Mouse (Mus musculus) brain, embryonic 14.5 days (tissue): Measurements from ENCODE around the gene Adgrd1.

ENCODE experiments used
- CTCF ChIP-seq: fragments of 200-500 bp; IDR thresholded peaks from 2 replicates; pipeline ENCODE4 v1.5.1; 2012; ENCODE audit warnings: inconsistent platforms, mild to moderate bottlenecking, moderate library complexity, borderline replicate concordance; ENCODE audit not compliant: insufficient read depth, insufficient read length; ENCODE audit errors: extremely low read depth
- POLR2A ChIP-seq: fragments of 200-500 bp; IDR thresholded peaks from 2 replicates; pipeline ENCODE4 v1.6.1; 2012; ENCODE audit warnings: mild to moderate bottlenecking, inconsistent platforms, borderline replicate concordance; ENCODE audit not compliant: poor library complexity, insufficient read depth, insufficient read length, severe bottlenecking; ENCODE audit errors: extremely low read depth

DNA sequence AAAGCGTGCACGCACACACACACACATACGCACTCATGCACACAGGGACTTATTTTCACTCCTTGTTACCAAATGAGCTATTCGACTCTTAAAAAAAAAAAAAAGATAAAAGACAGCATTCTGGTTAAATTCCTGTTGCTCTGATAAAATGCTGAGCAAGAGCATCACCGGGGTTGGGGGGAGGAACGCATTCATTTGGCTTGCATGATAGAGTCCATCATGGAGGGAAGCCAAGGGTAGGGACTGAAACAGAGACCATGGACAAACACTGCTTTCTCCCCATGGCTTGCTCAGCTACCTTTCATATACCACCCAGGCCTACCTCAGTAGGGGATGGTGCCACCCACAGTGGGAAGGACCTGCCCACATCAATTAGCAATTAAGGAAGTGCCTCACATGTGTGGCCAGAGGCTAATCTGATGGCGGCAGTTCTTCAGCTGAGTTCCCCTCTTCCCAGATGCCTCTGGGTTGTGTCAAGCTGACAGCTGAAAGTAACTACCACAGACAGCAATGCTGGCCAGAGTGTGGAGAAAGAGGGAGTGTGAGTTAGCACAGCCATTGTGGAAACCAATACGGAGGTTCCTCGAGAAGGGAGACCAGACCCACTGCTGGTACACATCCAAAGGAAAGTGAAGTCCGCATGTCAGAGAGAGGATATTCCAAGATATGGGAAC lies 68.5 kb downstream of the Adgrd1 start:
- TF ChIP-seq CTCF (no peak), POLR2A (no peak)
